Mouse (Mus musculus): ENCODE results near the gene Abhd11.

DNA sequence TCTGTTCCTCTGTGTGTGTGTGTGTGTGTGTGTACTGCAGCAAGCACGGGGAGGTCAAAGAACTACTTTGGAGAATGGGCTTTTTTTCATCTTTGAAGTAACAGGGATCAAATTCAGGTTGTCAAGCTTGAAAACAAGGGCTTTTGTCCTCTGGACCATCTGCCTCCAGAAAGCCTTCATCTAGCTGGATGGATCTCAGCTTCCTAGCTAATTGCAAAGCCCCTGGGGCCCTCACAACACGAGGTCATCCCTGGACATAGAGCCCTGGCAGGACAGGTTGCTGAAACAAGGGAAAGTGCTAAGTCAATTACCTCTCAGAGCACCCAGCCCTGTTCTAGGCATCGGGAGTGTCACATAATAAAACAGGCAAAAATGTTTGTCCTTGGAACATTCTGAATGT lies 25.2 kb upstream of the Abhd11 start:
- TF ChIP-seq CTCF (IDR thresholded peaks at IDR 0.05; ENCODE audit: extremely low read depth, insufficient read depth, low read length) (no peak), POLR2A (IDR thresholded peaks at IDR 0.05; ENCODE audit: extremely low read depth, insufficient read depth, low read length) (no peak)
